Mouse (Mus musculus) CH12.LX (cell line): ENCODE measurements around the gene Khnyn. TPM values are rescaled to one million over a fixed set of nuclear protein-coding genes. Genes with fewer than 3 reads are reported as not detected.

Source experiments
- DNase-seq: peaks from one replicate; pipeline ENCODE4 v3.0.0-alpha.2; 2013; ENCODE audit errors: extremely low read depth
- H3K27ac ChIP-seq: 2 replicates; pipeline ENCODE4 v1.5.1; 2012; ENCODE audit warnings: low read depth, mild to moderate bottlenecking, control low read depth, moderate library complexity; ENCODE audit not compliant: insufficient read depth
- H3K27me3 ChIP-seq: replicated peaks from 2 replicates; pipeline ENCODE3; 2012; ENCODE audit warnings: inconsistent platforms
- H3K36me3 ChIP-seq, 2 experiments: replicated peaks in 1 of 2; 2 replicates each; pipeline versions ENCODE3 to v1.6.1; 2012; ENCODE audit warnings: inconsistent platforms in 1 of 2, low read length in 1 of 2, mild to moderate bottlenecking in 1 of 2, mixed read lengths in 1 of 2, moderate library complexity in 1 of 2; ENCODE audit not compliant: control insufficient read depth in 1 of 2, insufficient read depth in 1 of 2
- H3K4me1 ChIP-seq, 2 experiments: 2 replicates each; pipeline ENCODE4 v1.6.1; 2012; ENCODE audit warnings: inconsistent platforms in 1 of 2, moderate library complexity in 1 of 2; ENCODE audit not compliant: insufficient read depth in 2 of 2, control insufficient read depth in 1 of 2
- H3K4me2 ChIP-seq: 2 replicates; pipeline ENCODE4 v1.6.1; 2012; ENCODE audit warnings: low read depth, mild to moderate bottlenecking, control low read depth; ENCODE audit not compliant: poor library complexity, insufficient read depth, severe bottlenecking
- H3K4me3 ChIP-seq, 3 experiments: fragments of 150-350 bp in 1 of 3; sonication (generic) in 1 of 3; replicated peaks in 1 of 3; 2 replicates each; pipeline versions ENCODE3 to v1.5.1; 2011 to 2012; ENCODE audit warnings: low read depth in 2 of 3, low read length in 2 of 3, mild to moderate bottlenecking in 2 of 3, moderate library complexity in 2 of 3, control low read depth in 1 of 3, improper control_type of control experiment in 1 of 3, inconsistent platforms in 1 of 3, mixed read lengths in 1 of 3; ENCODE audit not compliant: poor library complexity in 1 of 3
- H3K79me2 ChIP-seq: replicated peaks from 2 replicates; pipeline ENCODE4 v1.6.1; 2012; ENCODE audit warnings: mild to moderate bottlenecking, moderate library complexity; ENCODE audit not compliant: control insufficient read depth, poor library complexity, insufficient read depth, severe bottlenecking; ENCODE audit errors: extremely low read depth
- H3K9ac ChIP-seq: 2 replicates; pipeline ENCODE4 v1.6.1; 2012; ENCODE audit warnings: low read depth, mild to moderate bottlenecking, control low read depth, moderate library complexity; ENCODE audit not compliant: insufficient read depth
- H3K9me3 ChIP-seq: replicated peaks from 2 replicates; pipeline ENCODE3; 2012; ENCODE audit warnings: low read length, inconsistent platforms, mixed read lengths
- BHLHE40 ChIP-seq: IDR thresholded peaks from 2 replicates; pipeline ENCODE4 v1.6.1; 2011; ENCODE audit warnings: mild to moderate bottlenecking, low read depth, low read length, improper control_type of control experiment
- CHD1 ChIP-seq: IDR thresholded peaks from 2 replicates; pipeline ENCODE4 v1.6.1; 2012; ENCODE audit warnings: low read depth, low read length, improper control_type of control experiment, inconsistent platforms
- CHD2 ChIP-seq: IDR thresholded peaks from 2 replicates; pipeline ENCODE4 v1.6.1; 2011; ENCODE audit warnings: low read length, improper control_type of control experiment
- E2F4 ChIP-seq: IDR thresholded peaks from 2 replicates; pipeline ENCODE4 v1.6.1; 2011; ENCODE audit warnings: low read depth, low read length, improper control_type of control experiment; ENCODE audit not compliant: insufficient replicate concordance
- ELF1 ChIP-seq: IDR thresholded peaks from 2 replicates; pipeline ENCODE4 v1.6.1; 2014; ENCODE audit warnings: low read depth, mild to moderate bottlenecking, inconsistent platforms, low read length, improper control_type of control experiment
- ETS1 ChIP-seq: conservative IDR thresholded peaks from 2 replicates; pipeline ENCODE4 v1.6.1; 2012; ENCODE audit warnings: low read depth, mild to moderate bottlenecking, inconsistent platforms, low read length, improper control_type of control experiment, moderate library complexity
- GABPA ChIP-seq: IDR thresholded peaks from 2 replicates; pipeline ENCODE4 v1.6.1; 2012; ENCODE audit warnings: low read depth, low read length, improper control_type of control experiment, inconsistent platforms; ENCODE audit not compliant: insufficient replicate concordance
- JUN ChIP-seq: IDR thresholded peaks from 2 replicates; pipeline ENCODE4 v1.6.1; 2011; ENCODE audit warnings: low read depth, mild to moderate bottlenecking, low read length, improper control_type of control experiment, moderate library complexity; ENCODE audit not compliant: insufficient read depth
- JUND ChIP-seq: conservative IDR thresholded peaks from 2 replicates; pipeline ENCODE4 v1.6.1; 2011; ENCODE audit warnings: low read depth, low read length, improper control_type of control experiment
- MAX ChIP-seq: IDR thresholded peaks from 2 replicates; pipeline ENCODE4 v1.6.1; 2011; ENCODE audit warnings: low read length, improper control_type of control experiment
- MAZ ChIP-seq: IDR thresholded peaks from 2 replicates; pipeline ENCODE4 v1.6.1; 2012; ENCODE audit warnings: low read depth, mild to moderate bottlenecking, inconsistent platforms, low read length, improper control_type of control experiment, moderate library complexity
- MEF2A ChIP-seq: IDR thresholded peaks from 2 replicates; pipeline ENCODE4 v1.6.1; 2014; ENCODE audit warnings: low read depth, mild to moderate bottlenecking, inconsistent platforms, low read length, improper control_type of control experiment, borderline replicate concordance
- MXI1 ChIP-seq: IDR thresholded peaks from 2 replicates; pipeline ENCODE4 v1.6.1; 2011; ENCODE audit warnings: mild to moderate bottlenecking, low read depth, low read length, improper control_type of control experiment
- MYC ChIP-seq: IDR thresholded peaks from 2 replicates; pipeline ENCODE4 v1.6.1; 2011; ENCODE audit warnings: low read depth, mild to moderate bottlenecking, improper control_type of control experiment, low read length
- NELFE ChIP-seq: IDR thresholded peaks from 2 replicates; pipeline ENCODE4 v1.6.1; 2011; ENCODE audit warnings: low read depth, low read length, improper control_type of control experiment
- NRF1 ChIP-seq: IDR thresholded peaks from 2 replicates; pipeline ENCODE4 v1.6.1; 2014; ENCODE audit warnings: low read depth, mild to moderate bottlenecking, inconsistent platforms, low read length, improper control_type of control experiment, moderate library complexity
- PAX5 ChIP-seq: IDR thresholded peaks from 2 replicates; pipeline ENCODE4 v1.6.1; 2012; ENCODE audit warnings: low read length, inconsistent platforms, mixed read lengths
- POLR2A ChIP-seq: IDR thresholded peaks from 2 replicates; pipeline ENCODE4 v1.6.1; 2011; ENCODE audit warnings: low read depth, mild to moderate bottlenecking, improper control_type of control experiment, low read length
- POLR2AphosphoS2 ChIP-seq: IDR thresholded peaks from 2 replicates; pipeline ENCODE4 v1.6.1; 2011; ENCODE audit warnings: low read depth, low read length, improper control_type of control experiment
- RCOR1 ChIP-seq: conservative IDR thresholded peaks from 2 replicates; pipeline ENCODE4 v1.6.1; 2012; ENCODE audit warnings: low read depth, mild to moderate bottlenecking, inconsistent platforms, low read length, improper control_type of control experiment
- SIN3A ChIP-seq: IDR thresholded peaks from 2 replicates; pipeline ENCODE4 v1.6.1; 2012; ENCODE audit warnings: low read length, improper control_type of control experiment, inconsistent platforms
- TCF12 ChIP-seq: IDR thresholded peaks from 2 replicates; pipeline ENCODE4 v1.6.1; 2014; ENCODE audit warnings: low read depth, mild to moderate bottlenecking, inconsistent platforms, low read length, improper control_type of control experiment
- USF1 ChIP-seq: IDR thresholded peaks from 2 replicates; pipeline ENCODE4 v1.6.1; 2014; ENCODE audit warnings: low read depth, mild to moderate bottlenecking, inconsistent platforms, low read length, improper control_type of control experiment
- USF2 ChIP-seq: conservative IDR thresholded peaks from 2 replicates; pipeline ENCODE4 v1.6.1; 2011; ENCODE audit warnings: low read depth, low read length, improper control_type of control experiment
- ZMIZ1 ChIP-seq: IDR thresholded peaks from 2 replicates; pipeline ENCODE4 v1.6.1; 2012; ENCODE audit warnings: low read depth, mild to moderate bottlenecking, inconsistent platforms, low read length, improper control_type of control experiment
- dilution Hi-C: fragments of 300-500 bp; cut with MboI; formaldehyde crosslinking; loops from 2 replicates; pipeline ENCODE4 v1.14.3; 2020; ENCODE audit warnings: low sequenced_read_pairs; ENCODE audit not compliant: extremely low pct_unique_long_range_greater_than_20kb, extremely low pct_ligation_motif_present
- in situ Hi-C: fragments of 300-500 bp; cut with MboI; formaldehyde crosslinking; loops from 3 replicates; pipeline ENCODE4 v1.14.3; 2019; ENCODE audit warnings: low sequenced_read_pairs, low pct_ligation_motif_present, low pct_unique_long_range_greater_than_20kb, mixed read lengths
- polyA plus RNA-seq: library from polyadenylated mRNA; unstranded; fragments of >175 nt; gene quantifications from 2 replicates; pipeline ENCODE4 v1.2.1, GENCODE M21; 2012; ENCODE audit warnings: low read depth; ENCODE audit not compliant: insufficient read length
- total RNA-seq, 2 experiments: library from RNA; depleted of rRNA; stranded (reverse); fragments of 300-350 nt in 1 of 2; fragments of >200 nt in 1 of 2; gene quantifications; 2 replicates each; pipeline ENCODE4 v1.2.3; 2012 to 2014

Gene Khnyn
- total and polyA plus RNA-seq, 3 experiments = 31.8 to 50.6 (median 35.8) TPM

DNA sequence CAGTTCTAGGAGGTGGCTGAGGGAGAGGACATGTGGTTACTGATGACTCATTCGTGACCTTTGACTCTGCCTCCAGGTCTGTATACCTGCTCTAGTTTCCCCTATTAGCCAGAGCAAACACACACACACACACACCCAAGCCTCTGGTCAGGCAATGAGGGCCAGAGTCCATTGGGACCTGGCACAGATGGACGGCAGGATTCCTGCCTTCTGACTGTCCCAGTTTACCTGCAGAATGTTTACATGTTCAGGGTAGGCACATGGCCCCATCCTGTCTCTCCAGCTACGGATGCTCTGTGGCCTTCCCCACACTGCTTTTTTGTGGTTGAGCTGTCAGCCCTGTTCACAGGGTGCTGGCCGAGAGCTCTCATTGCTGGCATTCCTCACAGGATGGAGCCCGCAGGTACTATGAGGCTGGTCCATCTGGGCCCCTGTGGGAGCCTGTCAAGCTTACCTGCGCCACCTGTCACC is 2.5 kb upstream of the Khnyn start:
- H3K4me2 ChIP-seq = no peak overlapping the region
- in situ Hi-C loops (no loop called here), dilution Hi-C loops (no loop called here)

DNA sequence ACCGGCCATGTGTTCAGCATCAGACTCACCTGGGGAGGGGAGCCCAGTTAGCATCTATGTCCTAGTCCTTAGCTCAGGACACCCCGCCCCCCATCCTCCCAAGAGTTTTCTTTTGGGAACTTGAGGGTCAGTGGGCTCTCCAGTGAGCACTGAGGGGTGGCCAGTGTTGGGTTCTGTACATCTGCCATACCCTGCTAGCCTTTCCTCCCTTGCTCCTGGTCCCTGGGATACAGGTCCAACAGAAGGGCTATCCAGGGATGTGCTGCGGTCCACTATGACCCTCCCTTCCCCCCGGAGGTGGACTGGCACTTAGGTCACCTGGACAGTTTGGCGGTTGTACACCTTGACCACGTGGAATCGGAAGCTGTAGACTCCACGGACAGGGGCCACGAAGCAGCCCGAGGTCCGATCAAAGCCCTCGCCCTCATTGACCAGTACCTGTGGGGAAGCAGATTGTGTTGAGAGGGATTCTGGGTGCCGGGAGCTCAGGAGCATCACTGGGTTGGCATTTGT is 1.5 kb upstream of the Khnyn start:
- no peak for DNase-seq
- Histone ChIP-seq H3K27me3 (no peaks in the 10 kb centered on the region), H3K36me3 (peaks cover 16 to 19% of the 10 kb centered on the region in 2 experiments), H3K4me3 (no peak overlapping the region), H3K9me3 (no peaks in the 10 kb centered on the region), H3K27ac (no peak overlapping the region)
- dilution Hi-C loops = no loop called here
- TF ChIP-seq NELFE (no peak), MEF2A (no peak), CHD2 (no peak), MYC (no peak), POLR2A (no peak), RCOR1 (no peak), GABPA (no peak), JUND (no peak), USF2 (no peak), ETS1 (no peak), ZMIZ1 (no peak), E2F4 (no peak), POLR2AphosphoS2 (no peak), NRF1 (no peak), MXI1 (no peak), BHLHE40 (no peak), JUN (no peak), TCF12 (no peak), PAX5 (no peak), USF1 (no peak)
- TF ChIP-seq, all 38 proteins: peak for 0
- Histone ChIP-seq H3K4me2 (no peak overlapping the region), H3K79me2 (peaks cover 11% of the 10 kb centered on the region), H3K9ac (no peak overlapping the region), H3K4me1 (peaks cover 40 to 69% of the 10 kb centered on the region in 2 experiments)
- in situ Hi-C loops = no loop called here

More for the DNA sequence above, 2.5 kb upstream of the Khnyn start:
- H3K36me3 ChIP-seq = peaks cover 6 to 9% of the 10 kb centered on the region in 2 experiments
- H3K79me2 ChIP-seq = peaks cover under 1% of the 10 kb centered on the region; the same call in 1 of the 2 replicates
- no peak for DNase-seq
- H3K9me3 ChIP-seq = no peaks in the 10 kb centered on the region
- H3K4me1 ChIP-seq = peaks cover 32 to 59% of the 10 kb centered on the region in 2 experiments
- no peaks in the 10 kb centered on the region for H3K27me3 ChIP-seq
- H3K9ac ChIP-seq = no peak overlapping the region
- no peak for TF ChIP-seq BHLHE40
- TF ChIP-seq RCOR1 = no peak
- TF ChIP-seq JUND = no peak
- TF ChIP-seq ELF1 = no peak
- TF ChIP-seq MAZ = no peak
- TF ChIP-seq SIN3A = no peak
- TF ChIP-seq MYC = no peak
- no peak for TF ChIP-seq CHD1
- TF ChIP-seq MAX = no peak
- no peak for TF ChIP-seq TCF12
- peak overlapping the region in 1 of 3 experiments; percentile 31 for H3K4me3 ChIP-seq
- H3K27ac ChIP-seq = no peak overlapping the region; the same call in 1 of the 2 replicates
